Mouse (Mus musculus): ENCODE measurements around the gene Spint2.

GRCm38 (mm10) chr7:29279924-29280323, 1.8 kb downstream of the Spint2 start:
- TF ChIP-seq CTCF (IDR thresholded peaks at IDR 0.05; ENCODE audit: borderline replicate concordance, extremely low read depth, insufficient read depth, insufficient read length) (no peak), POLR2A (IDR thresholded peaks at IDR 0.05; ENCODE audit: borderline replicate concordance, extremely low read depth, insufficient read depth, insufficient read length, poor library complexity, severe bottlenecking) (no peak)

All from brain, embryonic 14.5 days (tissue).